Comparison of ENCODE assay signal across 8 mouse cellular contexts in genomic region chr7:25249314-25250140, GRCm38 (mm10). TPM values are rescaled to one million over a fixed set of nuclear protein-coding genes. Genes with fewer than 3 reads are reported as not detected.
DNase-seq lines count a peak whose midpoint lies in the region; ATAC-seq and TF ChIP-seq lines count a peak whose summit lies in the region.

No protein-coding gene starts in this region.

- H3K79me2 ChIP-seq in MEL (ENCODE audit: control insufficient read depth, insufficient read depth, low read length, poor library complexity) = peaks cover 32% of the 10 kb centered on the region

- H3K27ac ChIP-seq in MEL (ENCODE audit: control insufficient read depth, low read depth, low read length) = peak overlapping the region; percentile 79
- H3K27ac ChIP-seq in forebrain, postnatal 0 days (ENCODE audit: low read depth, low read length) = peak overlapping the region; percentile 96
- peak overlapping the region; percentile 97 for H3K27ac ChIP-seq in hindbrain, embryonic 10.5 days

- peak overlapping the region; percentile 88 to 99 for H3K4me3 ChIP-seq in MEL (ENCODE audit: control insufficient read depth in 1 of 2, insufficient read depth in 1 of 2, low read depth in 2 of 2, low read length in 2 of 2)
- H3K4me3 ChIP-seq in forebrain, postnatal 0 days (ENCODE audit: low read depth, low read length) = peak overlapping the region; percentile 87
- peak overlapping the region; percentile 85 for H3K4me3 ChIP-seq in hindbrain, embryonic 10.5 days

- no peak for TF ChIP-seq CTCF in MEL (IDR thresholded peaks at IDR 0.05 in 2 of 3, conservative IDR thresholded peaks at IDR 0.05 in 1 of 3; ENCODE audit: control insufficient read depth in 1 of 3, insufficient read depth in 1 of 3, low read depth in 2 of 3, low read length in 3 of 3, poor library complexity in 1 of 3, severe bottlenecking in 1 of 3)
- no peak for TF ChIP-seq CTCF in forebrain, postnatal 0 days (IDR thresholded peaks at IDR 0.05; ENCODE audit: low read depth)

- H3K4me2 ChIP-seq in forebrain, postnatal 0 days (ENCODE audit: low read depth) = peak overlapping the region; percentile 85

- H3K4me1 ChIP-seq in MEL (ENCODE audit: control insufficient read depth in 1 of 2, insufficient read depth in 2 of 2, low read length in 2 of 2) = peaks cover 0 to 7% of the 10 kb centered on the region in 2 experiments; a peak in 3 of 4 replicates
- H3K4me1 ChIP-seq in forebrain, postnatal 0 days (ENCODE audit: insufficient read depth) = peaks cover 36% of the 10 kb centered on the region
- H3K4me1 ChIP-seq in hindbrain, embryonic 10.5 days (replicated peaks) = peaks cover 71% of the 10 kb centered on the region

- no peak for TF ChIP-seq POLR2A in MEL (IDR thresholded peaks at IDR 0.05; ENCODE audit: control insufficient read depth in 1 of 2, insufficient read depth in 1 of 2, low read depth in 1 of 2, low read length in 2 of 2, poor library complexity in 1 of 2)

- TF ChIP-seq EP300 in MEL (IDR thresholded peaks at IDR 0.05; ENCODE audit: low read depth in 1 of 2, low read length in 2 of 2) = peak in 1 of 2 experiments; percentile 3; a peak in 1 of 4 replicates

- H3K27me3 ChIP-seq in MEL (ENCODE audit: control insufficient read depth in 1 of 2, insufficient read depth in 2 of 2, low read length in 2 of 2) = no peaks in the 10 kb centered on the region
- no peaks in the 10 kb centered on the region for H3K27me3 ChIP-seq in forebrain, postnatal 0 days (ENCODE audit: insufficient read depth, low read length)
- H3K27me3 ChIP-seq in hindbrain, embryonic 10.5 days (ENCODE audit: insufficient read depth, poor library complexity, severe bottlenecking) = no peaks in the 10 kb centered on the region

- no peaks in the 10 kb centered on the region for H3K9me3 ChIP-seq in MEL (replicated peaks; ENCODE audit: insufficient read depth, low read length)
- H3K9me3 ChIP-seq in forebrain, postnatal 0 days (ENCODE audit: low read length) = no peaks in the 10 kb centered on the region
- no peaks in the 10 kb centered on the region for H3K9me3 ChIP-seq in hindbrain, embryonic 10.5 days

- peaks cover 0 to 2% of the 10 kb centered on the region in 2 experiments; a peak in 3 of 4 replicates for H3K36me3 ChIP-seq in MEL (ENCODE audit: control insufficient read depth in 1 of 2, insufficient read depth in 2 of 2, low read length in 2 of 2)
- peaks cover 10% of the 10 kb centered on the region; the same call in 1 of the 2 replicates for H3K36me3 ChIP-seq in forebrain, postnatal 0 days (ENCODE audit: insufficient read depth)
- H3K36me3 ChIP-seq in hindbrain, embryonic 10.5 days = peaks cover 26% of the 10 kb centered on the region

- ATAC-seq in forebrain, postnatal 0 days = peak; percentile 18

- under 1% methylated on average over 33 of the region's 73 CpGs for WGBS in forebrain, postnatal 0 days
- under 1% methylated on average over 65 of the region's 73 CpGs for WGBS in hindbrain, embryonic 10.5 days

- H3K9ac ChIP-seq in MEL (ENCODE audit: control insufficient read depth, low read depth, low read length, poor library complexity, severe bottlenecking) = peak overlapping the region; percentile 88
- peak overlapping the region; percentile 69 for H3K9ac ChIP-seq in forebrain, postnatal 0 days

- peak; percentile 80 for DNase-seq in MEL (ENCODE audit: low read depth, low spot score)
- DNase-seq in cerebellum, adult 11-12 months = peak; percentile 79
- peak; percentile 78 for DNase-seq in forebrain, postnatal 0 days
- DNase-seq in hindbrain, embryonic 10.5 days (ENCODE audit: low spot score) = peak; percentile 87
- peak; percentile 24 to 72 for DNase-seq in layer of hippocampus, postnatal 36 days
- peak; percentile 85 to 91 for DNase-seq in lung, postnatal 4 days
- DNase-seq in right cerebral cortex, adult 2 months (ENCODE audit: low spot score in 2 of 2) = peak; percentile 63 to 70
- DNase-seq in yolk sac, embryonic 10.5 days (ENCODE audit: low spot score) = peak; percentile 96

- TF ChIP-seq RAD21 in MEL (IDR thresholded peaks at IDR 0.05; ENCODE audit: low read depth, low read length) = no peak

TF ChIP-seq in MEL, 35 proteins besides CTCF, POLR2A, EP300 and RAD21:
- TF ChIP-seq ZKSCAN1 (IDR thresholded peaks at IDR 0.05; ENCODE audit: low read depth, low read length) (no peak), RCOR1 (IDR thresholded peaks at IDR 0.05; ENCODE audit: low read depth, low read length) (no peak), MAX (IDR thresholded peaks at IDR 0.05; ENCODE audit: low read length) (peak; percentile 16; the same call in 1 of the 2 replicates), CHD1 (IDR thresholded peaks at IDR 0.05; ENCODE audit: low read depth, low read length) (no peak), SIN3A (IDR thresholded peaks at IDR 0.05; ENCODE audit: low read length) (peak; percentile 29), ZC3H11A (IDR thresholded peaks at IDR 0.05; ENCODE audit: low read depth, low read length) (no peak), CHD2 (IDR thresholded peaks at IDR 0.05; ENCODE audit: low read length) (no peak), USF1 (IDR thresholded peaks at IDR 0.05; ENCODE audit: low read depth, low read length) (0 out of 2 replicates have a peak, but pooled peaks have one; percentile 1), ETS1 (IDR thresholded peaks at IDR 0.05; ENCODE audit: low read depth, low read length) (peak; percentile 10; the same call in 1 of the 2 replicates), POLR2AphosphoS2 (IDR thresholded peaks at IDR 0.05; ENCODE audit: low read length) (no peak), UBTF (IDR thresholded peaks at IDR 0.05; ENCODE audit: borderline replicate concordance, insufficient read depth, low read depth, low read length) (0 out of 2 replicates have a peak, but pooled peaks have one; percentile 38), MAZ (IDR thresholded peaks at IDR 0.05; ENCODE audit: low read depth, low read length) (peak; percentile 69), HCFC1 (IDR thresholded peaks at IDR 0.05; ENCODE audit: low read depth, low read length) (peak; percentile 53; the same call in 1 of the 2 replicates), KAT2A (conservative IDR thresholded peaks at IDR 0.05; ENCODE audit: low read depth, low read length) (no peak; the same call in 1 of the 2 replicates), SMC3 (IDR thresholded peaks at IDR 0.05; ENCODE audit: low read depth, low read length) (no peak), NRF1 (IDR thresholded peaks at IDR 0.05; ENCODE audit: insufficient read depth, low read depth, low read length, poor library complexity, severe bottlenecking) (no peak)

RNA-seq across cellular contexts. Expression of gene Erf, which starts 1.0 kb away (rescaled TPM):
- 18.4 and 24.6 TPM in 2 replicates for total RNA-seq in MEL (2012; rRNA removed)
- polyA plus RNA-seq in MEL (2012; ENCODE audit: insufficient read depth in 1 of 2, insufficient read length in 2 of 2, low read depth in 1 of 2, low replicate concordance in 2 of 2, missing spikeins in 1 of 2) = 10 to 100 TPM in 1 of 2 experiments, not detected in 1; 33.2 TPM
- 11.8 and 16.5 TPM in 2 replicates for total RNA-seq in forebrain, postnatal 0 days (2014; rRNA removed)
- polyA plus RNA-seq in forebrain, postnatal 0 days (2015; fragmentation: Nextera tagmentation; extraction: Ambion mirVana) = 3.7 and 4.5 TPM in 2 replicates
- polyA plus RNA-seq in hindbrain, embryonic 10.5 days (2016; fragmentation: Nextera tagmentation; extraction: Ambion mirVana) = 8.0 and 8.6 TPM in 2 replicates
- total RNA-seq in layer of hippocampus, postnatal 36 days (2021) = 10 to 100 TPM; 34.3 to 35.4 TPM

RNA-seq across cellular contexts. Expression of gene Gsk3a, which starts 11.9 kb away (rescaled TPM):
- total RNA-seq in MEL (2012; rRNA removed) = 59.8 and 61.5 TPM in 2 replicates
- 100 to 1,000 TPM in 1 of 2 experiments, 10 to 100 TPM in 1; 86.6 to 149 TPM for polyA plus RNA-seq in MEL (2012; ENCODE audit: insufficient read depth in 1 of 2, insufficient read length in 2 of 2, low read depth in 1 of 2, low replicate concordance in 2 of 2, missing spikeins in 1 of 2)
- total RNA-seq in forebrain, postnatal 0 days (2014; rRNA removed) = 150 and 154 TPM in 2 replicates
- 21.0 and 21.5 TPM in 2 replicates for polyA plus RNA-seq in forebrain, postnatal 0 days (2015; fragmentation: Nextera tagmentation; extraction: Ambion mirVana)
- 11.6 and 12.5 TPM in 2 replicates for polyA plus RNA-seq in hindbrain, embryonic 10.5 days (2016; fragmentation: Nextera tagmentation; extraction: Ambion mirVana)
- total RNA-seq in layer of hippocampus, postnatal 36 days (2021) = 100 to 1,000 TPM; 195 to 201 TPM

RNA-seq across cellular contexts. Expression of gene Cic, which starts 18.0 kb away (rescaled TPM):
- 56.6 and 57.2 TPM in 2 replicates for total RNA-seq in MEL (2012; rRNA removed)
- polyA plus RNA-seq in MEL (2012; ENCODE audit: insufficient read depth in 1 of 2, insufficient read length in 2 of 2, low read depth in 1 of 2, low replicate concordance in 2 of 2, missing spikeins in 1 of 2) = 100 to 1,000 TPM; 157 TPM
- 119 and 121 TPM in 2 replicates for total RNA-seq in forebrain, postnatal 0 days (2014; rRNA removed)
- 25.4 and 31.3 TPM in 2 replicates for polyA plus RNA-seq in forebrain, postnatal 0 days (2015; fragmentation: Nextera tagmentation; extraction: Ambion mirVana)
- 23.2 and 23.5 TPM in 2 replicates for polyA plus RNA-seq in hindbrain, embryonic 10.5 days (2016; fragmentation: Nextera tagmentation; extraction: Ambion mirVana)
- total RNA-seq in layer of hippocampus, postnatal 36 days (2021) = 100 to 1,000 TPM; 173 to 213 TPM

RNA-seq across cellular contexts. Expression of gene Zfp526, which starts 28.3 kb away (rescaled TPM):
- 8.4 and 9.5 TPM in 2 replicates for total RNA-seq in MEL (2012; rRNA removed)
- polyA plus RNA-seq in MEL (2012; ENCODE audit: insufficient read depth in 1 of 2, insufficient read length in 2 of 2, low read depth in 1 of 2, low replicate concordance in 2 of 2, missing spikeins in 1 of 2) = 10 to 100 TPM in 1 of 2 experiments, not detected in 1; 14.8 TPM
- 5.0 and 8.3 TPM in 2 replicates for total RNA-seq in forebrain, postnatal 0 days (2014; rRNA removed)
- polyA plus RNA-seq in forebrain, postnatal 0 days (2015; fragmentation: Nextera tagmentation; extraction: Ambion mirVana) = 0.59 and 0.98 TPM in 2 replicates
- polyA plus RNA-seq in hindbrain, embryonic 10.5 days (2016; fragmentation: Nextera tagmentation; extraction: Ambion mirVana) = 2.5 and 3.0 TPM in 2 replicates
- 10 to 100 TPM; 11.6 to 12.5 TPM for total RNA-seq in layer of hippocampus, postnatal 36 days (2021)

RNA-seq across cellular contexts. Expression of gene Dedd2, which starts 29.1 kb away (rescaled TPM):
- 25.2 and 28.2 TPM in 2 replicates for total RNA-seq in MEL (2012; rRNA removed)
- polyA plus RNA-seq in MEL (2012; ENCODE audit: insufficient read depth in 1 of 2, insufficient read length in 2 of 2, low read depth in 1 of 2, low replicate concordance in 2 of 2, missing spikeins in 1 of 2) = 10 to 100 TPM in 1 of 2 experiments, not detected in 1; 36.6 TPM
- 23.4 and 25.3 TPM in 2 replicates for total RNA-seq in forebrain, postnatal 0 days (2014; rRNA removed)
- polyA plus RNA-seq in forebrain, postnatal 0 days (2015; fragmentation: Nextera tagmentation; extraction: Ambion mirVana) = 14.9 and 17.3 TPM in 2 replicates
- 10.2 and 11.2 TPM in 2 replicates for polyA plus RNA-seq in hindbrain, embryonic 10.5 days (2016; fragmentation: Nextera tagmentation; extraction: Ambion mirVana)
- 10 to 100 TPM; 26.1 to 28.0 TPM for total RNA-seq in layer of hippocampus, postnatal 36 days (2021)

Comparison
In these comparisons a context has a peak if more than half of its experiments do, and no peak if none do; other contexts are left out.
1. Peak in every context shown above with its lines: DNase-seq, ATAC-seq, H3K4me3 ChIP-seq and H3K27ac ChIP-seq.